Mouse (Mus musculus) MEL (cell line): ENCODE results near the gene Ap3d1. TPM values are rescaled to one million over a fixed set of nuclear protein-coding genes. Genes with fewer than 3 reads are reported as not detected.

Experiments
- polyA plus RNA-seq, 2 experiments: library from polyadenylated mRNA; stranded (reverse) in 1 of 2; unstranded in 1 of 2; fragments of >175 nt in 1 of 2; fragments of >200 nt in 1 of 2; gene quantifications; 2 replicates each; pipeline versions ENCODE4 v1.2.1 to v1.2.4; 2012; ENCODE audit warnings: low replicate concordance in 2 of 2, low read depth in 1 of 2; ENCODE audit not compliant: insufficient read length in 2 of 2, insufficient read depth in 1 of 2, missing spikeins in 1 of 2
- total RNA-seq: library from RNA; depleted of rRNA; stranded (reverse); fragments of 300-350 nt; gene quantifications from 2 replicates; pipeline ENCODE4 v1.2.3, GENCODE M21; 2012; rRNA removed

Ap3d1 gene
- total and polyA plus RNA-seq, 3 experiments, result 32.7 to 260 (median 54.5) TPM

Other genes with a start within 250 kb of the Ap3d1 start
- gene Onecut3, start 247.4 kb downstream of the Ap3d1 start, total RNA-seq, result not detected in 2 replicates
- gene Onecut3, start 247.4 kb downstream of the Ap3d1 start, polyA plus RNA-seq, result not detected
- gene Atp8b3, start 203.1 kb downstream of the Ap3d1 start, total RNA-seq, result 0.03 TPM in 1 of 2 replicates, not detected in the other
- under 1 TPM in 1 of 2 experiments, not detected in 1; 0.13 TPM for gene Atp8b3, start 203.1 kb downstream of the Ap3d1 start, polyA plus RNA-seq
- 14.3 and 14.7 TPM in 2 replicates for gene Rexo1, start 180.7 kb downstream of the Ap3d1 start, total RNA-seq
- gene Rexo1, start 180.7 kb downstream of the Ap3d1 start, polyA plus RNA-seq, result 10 to 100 TPM in 1 of 2 experiments, not detected in 1; 54.6 TPM
- 30.0 and 37.1 TPM in 2 replicates for gene Klf16, start 164.9 kb downstream of the Ap3d1 start, total RNA-seq
- gene Klf16, start 164.9 kb downstream of the Ap3d1 start, polyA plus RNA-seq, result 10 to 100 TPM in 1 of 2 experiments, not detected in 1; 51.1 TPM
- 89.6 and 98.5 TPM in 2 replicates for gene Abhd17a, start 151.9 kb downstream of the Ap3d1 start, total RNA-seq
- gene Abhd17a, start 151.9 kb downstream of the Ap3d1 start, polyA plus RNA-seq, result 100 to 1,000 TPM in 1 of 2 experiments, 10 to 100 TPM in 1; 96.2 to 136 TPM
- gene Scamp4, start 139.4 kb downstream of the Ap3d1 start, total RNA-seq, result 34.2 and 36.5 TPM in 2 replicates
- gene Scamp4, start 139.4 kb downstream of the Ap3d1 start, polyA plus RNA-seq, result 100 to 1,000 TPM in 1 of 2 experiments, not detected in 1; 140 TPM
- gene Adat3, start 139.4 kb downstream of the Ap3d1 start, total RNA-seq, result 7.2 and 7.7 TPM in 2 replicates
- gene Adat3, start 139.4 kb downstream of the Ap3d1 start, polyA plus RNA-seq, result 1 to 10 TPM in 1 of 2 experiments, not detected in 1; 7.4 TPM
- gene Gm49322, start 136.2 kb downstream of the Ap3d1 start, total RNA-seq, result 1.4 and 1.8 TPM in 2 replicates
- gene Gm49322, start 136.2 kb downstream of the Ap3d1 start, polyA plus RNA-seq, result 1 to 10 TPM in 1 of 2 experiments, not detected in 1; 2.1 TPM
- gene Csnk1g2, start 119.4 kb downstream of the Ap3d1 start, total RNA-seq, result 125 and 132 TPM in 2 replicates
- 100 to 1,000 TPM in 1 of 2 experiments, not detected in 1; 231 TPM for gene Csnk1g2, start 119.4 kb downstream of the Ap3d1 start, polyA plus RNA-seq
- gene Btbd2, start 85.2 kb downstream of the Ap3d1 start, total RNA-seq, result 35.4 and 43.1 TPM in 2 replicates
- 10 to 100 TPM in 1 of 2 experiments, not detected in 1; 81.8 TPM for gene Btbd2, start 85.2 kb downstream of the Ap3d1 start, polyA plus RNA-seq
- 68.6 and 87.1 TPM in 2 replicates for gene Mknk2, start 64.2 kb downstream of the Ap3d1 start, total RNA-seq
- 100 to 1,000 TPM in 1 of 2 experiments, 10 to 100 TPM in 1; 47.4 to 184 TPM for gene Mknk2, start 64.2 kb downstream of the Ap3d1 start, polyA plus RNA-seq
- gene Mob3a, start 40.3 kb downstream of the Ap3d1 start, total RNA-seq, result 38.3 and 38.7 TPM in 2 replicates
- 10 to 100 TPM in 1 of 2 experiments, not detected in 1; 63.4 TPM for gene Mob3a, start 40.3 kb downstream of the Ap3d1 start, polyA plus RNA-seq
- gene Izumo4, start 40.1 kb downstream of the Ap3d1 start, total RNA-seq, result 1.0 and 1.5 TPM in 2 replicates
- 1 to 10 TPM in 1 of 2 experiments, not detected in 1; 3.8 TPM for gene Izumo4, start 40.1 kb downstream of the Ap3d1 start, polyA plus RNA-seq
- gene Dot1l, start 12.9 kb upstream of the Ap3d1 start, total RNA-seq, result 14.7 and 15.0 TPM in 2 replicates
- gene Dot1l, start 12.9 kb upstream of the Ap3d1 start, polyA plus RNA-seq, result 10 to 100 TPM in 1 of 2 experiments, not detected in 1; 70.6 TPM
- gene Sf3a2, start 55.9 kb upstream of the Ap3d1 start, total RNA-seq, result 50.4 and 52.0 TPM in 2 replicates
- gene Sf3a2, start 55.9 kb upstream of the Ap3d1 start, polyA plus RNA-seq, result 100 to 1,000 TPM in 1 of 2 experiments, not detected in 1; 210 TPM
- 79.8 and 86.9 TPM in 2 replicates for gene Plekhj1, start 56.4 kb upstream of the Ap3d1 start, total RNA-seq
- gene Plekhj1, start 56.4 kb upstream of the Ap3d1 start, polyA plus RNA-seq, result 100 to 1,000 TPM in 1 of 2 experiments, not detected in 1; 217 TPM
- 0.42 and 0.59 TPM in 2 replicates for gene Amh, start 63.0 kb upstream of the Ap3d1 start, total RNA-seq
- 1 to 10 TPM in 1 of 2 experiments, not detected in 1; 1.1 TPM for gene Amh, start 63.0 kb upstream of the Ap3d1 start, polyA plus RNA-seq
- gene Jsrp1, start 71.2 kb upstream of the Ap3d1 start, total RNA-seq, result not detected in 2 replicates
- under 1 TPM in 1 of 2 experiments, not detected in 1; 0.39 TPM for gene Jsrp1, start 71.2 kb upstream of the Ap3d1 start, polyA plus RNA-seq
- gene Oaz1, start 84.4 kb upstream of the Ap3d1 start, total RNA-seq, result 983 and 1,061 TPM in 2 replicates
- gene Oaz1, start 84.4 kb upstream of the Ap3d1 start, polyA plus RNA-seq, result 1,000 to 10,000 TPM in 1 of 2 experiments, not detected in 1; 1,528 TPM
- gene Lingo3, start 101.8 kb upstream of the Ap3d1 start, total RNA-seq, result not detected in 2 replicates
- gene Lingo3, start 101.8 kb upstream of the Ap3d1 start, polyA plus RNA-seq, result not detected
- 616 and 637 TPM in 2 replicates for gene Lsm7, start 112.9 kb upstream of the Ap3d1 start, total RNA-seq
- 100 to 1,000 TPM in 1 of 2 experiments, not detected in 1; 246 TPM for gene Lsm7, start 112.9 kb upstream of the Ap3d1 start, polyA plus RNA-seq
- 38.6 and 52.0 TPM in 2 replicates for gene Sppl2b, start 113.0 kb upstream of the Ap3d1 start, total RNA-seq
- gene Sppl2b, start 113.0 kb upstream of the Ap3d1 start, polyA plus RNA-seq, result 10 to 100 TPM in 1 of 2 experiments, not detected in 1; 65.9 TPM
- gene Tmprss9, start 129.6 kb upstream of the Ap3d1 start, total RNA-seq, result 0.07 and 0.15 TPM in 2 replicates
- under 1 TPM in 1 of 2 experiments, not detected in 1; 0.25 TPM for gene Tmprss9, start 129.6 kb upstream of the Ap3d1 start, polyA plus RNA-seq
- 349 and 366 TPM in 2 replicates for gene Timm13, start 158.7 kb upstream of the Ap3d1 start, total RNA-seq
- 100 to 1,000 TPM; 329 to 645 TPM for gene Timm13, start 158.7 kb upstream of the Ap3d1 start, polyA plus RNA-seq
- 28.4 and 32.8 TPM in 2 replicates for gene Lmnb2, start 176.0 kb upstream of the Ap3d1 start, total RNA-seq
- 10 to 100 TPM in 1 of 2 experiments, not detected in 1; 29.9 TPM for gene Lmnb2, start 176.0 kb upstream of the Ap3d1 start, polyA plus RNA-seq
- 13.3 and 13.4 TPM in 2 replicates for gene Gadd45b, start 187.8 kb upstream of the Ap3d1 start, total RNA-seq
- gene Gadd45b, start 187.8 kb upstream of the Ap3d1 start, polyA plus RNA-seq, result 10 to 100 TPM in 1 of 2 experiments, not detected in 1; 10.1 TPM